Mouse (Mus musculus): ENCODE measurements around the gene Srgap3. TPM values are rescaled to one million over a fixed set of nuclear protein-coding genes. Genes with fewer than 3 reads are reported as not detected.

Srgap3 gene
- polyA plus RNA-seq, 1 experiment from 2014 or later = 0.35 TPM

GRCm38 (mm10) chr6:112971116-112971768, 24.2 kb upstream of the Srgap3 start:
- Histone ChIP-seq H3K27me3 (replicated peaks; ENCODE audit: insufficient read depth, low read length) (no peaks in the 10 kb centered on the region), H3K9ac (replicated peaks; ENCODE audit: low read depth) (no peak overlapping the region), H3K4me2 (replicated peaks; ENCODE audit: low read depth, low read length) (no peak overlapping the region), H3K4me3 (ENCODE audit: low read depth, low read length) (no peak overlapping the region), H3K4me1 (ENCODE audit: insufficient read depth, low read depth, low read length) (0 out of 2 replicates have a peak, but pooled peaks cover 3% of the 10 kb centered on the region), H3K9me3 (ENCODE audit: low read length) (no peaks in the 10 kb centered on the region), H3K36me3 (ENCODE audit: insufficient read depth, low read length) (no peaks in the 10 kb centered on the region), H3K27ac (ENCODE audit: low read length) (no peak overlapping the region)
- no peak for DNase-seq (ENCODE audit: low spot score)
- ATAC-seq = no peak
- 58% methylated on average over 6 of the region's 6 CpGs for WGBS
- TF ChIP-seq EP300 (IDR thresholded peaks at IDR 0.05) (no peak), CTCF (IDR thresholded peaks at IDR 0.05) (no peak)

GRCm38 (mm10) chr6:112967359-112967758, 20.3 kb upstream of the Srgap3 start:
- no peak overlapping the region for H3K4me3 ChIP-seq (ENCODE audit: low read depth, low read length)
- TF ChIP-seq CTCF (IDR thresholded peaks at IDR 0.05) (no peak), EP300 (IDR thresholded peaks at IDR 0.05) (no peak)
- H3K9ac ChIP-seq (replicated peaks; ENCODE audit: low read depth) = no peak overlapping the region
- no peaks in the 10 kb centered on the region for H3K27me3 ChIP-seq (replicated peaks; ENCODE audit: insufficient read depth, low read length)
- no peaks in the 10 kb centered on the region for H3K9me3 ChIP-seq (ENCODE audit: low read length)
- H3K27ac ChIP-seq (ENCODE audit: low read length) = no peak overlapping the region
- WGBS = 85% methylated on average over 6 of the region's 6 CpGs
- H3K4me2 ChIP-seq (replicated peaks; ENCODE audit: low read depth, low read length) = no peak overlapping the region
- H3K36me3 ChIP-seq (ENCODE audit: insufficient read depth, low read length) = no peaks in the 10 kb centered on the region
- no peak for DNase-seq (ENCODE audit: low spot score)
- no peak for ATAC-seq
- H3K4me1 ChIP-seq (ENCODE audit: insufficient read depth, low read depth, low read length) = no peaks in the 10 kb centered on the region

- Histone ChIP-seq H3K9ac (replicated peaks; ENCODE audit: low read depth) (no peak overlapping the region), H3K9me3 (ENCODE audit: low read length) (no peaks in the 10 kb centered on the region), H3K4me2 (replicated peaks; ENCODE audit: low read depth, low read length) (no peak overlapping the region), H3K27me3 (replicated peaks; ENCODE audit: insufficient read depth, low read length) (no peaks in the 10 kb centered on the region), H3K4me1 (ENCODE audit: insufficient read depth, low read depth, low read length) (no peaks in the 10 kb centered on the region), H3K27ac (ENCODE audit: low read length) (no peak overlapping the region), H3K36me3 (ENCODE audit: insufficient read depth, low read length) (no peaks in the 10 kb centered on the region), H3K4me3 (ENCODE audit: low read depth, low read length) (no peak overlapping the region)
- TF ChIP-seq EP300 (IDR thresholded peaks at IDR 0.05) (no peak), CTCF (IDR thresholded peaks at IDR 0.05) (no peak)
- WGBS = 53% methylated on average over 6 of the region's 6 CpGs
- ATAC-seq (no peak), DNase-seq (ENCODE audit: low spot score) (no peak)
These were observed 11.3 kb upstream of the Srgap3 start for GRCm38 (mm10) chr6:112958360-112958759.

DNA sequence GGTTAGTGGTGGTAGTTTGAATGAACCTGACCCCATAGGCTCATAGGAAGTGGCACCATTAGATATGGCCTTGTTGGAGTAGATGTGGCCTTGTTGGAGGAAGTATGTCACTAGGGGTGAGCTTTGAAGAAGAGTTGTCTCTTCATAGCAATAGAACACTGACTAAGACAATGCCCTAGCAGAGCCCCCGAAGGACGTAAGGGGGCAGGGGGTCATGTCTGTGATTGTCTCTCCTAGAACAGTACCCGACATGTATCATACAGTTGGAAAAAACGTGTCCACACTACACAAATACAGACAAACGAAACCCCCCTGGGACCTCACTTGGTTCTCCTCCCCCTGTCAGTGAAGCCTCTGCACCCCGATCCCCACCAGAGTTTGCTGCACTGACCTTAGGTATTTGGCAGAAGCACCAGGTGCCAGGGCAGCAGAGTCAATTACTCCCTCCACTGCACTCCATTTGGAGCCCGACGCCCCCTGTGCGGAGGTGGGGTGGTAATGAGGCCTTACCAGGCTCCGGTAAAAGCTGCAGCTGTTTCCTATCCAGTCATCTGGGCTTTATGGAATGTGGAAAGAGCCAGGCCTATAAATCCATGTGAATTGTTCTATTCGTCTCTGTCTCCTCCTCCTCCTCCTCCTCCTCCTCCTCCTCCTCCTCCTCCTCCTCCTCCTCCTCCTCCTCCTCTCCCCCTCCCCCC, 10.7 kb upstream of the Srgap3 start:
- no peak overlapping the region for H3K9ac ChIP-seq (replicated peaks; ENCODE audit: low read depth)
- no peaks in the 10 kb centered on the region for H3K4me1 ChIP-seq (ENCODE audit: insufficient read depth, low read depth, low read length)
- no peak for DNase-seq (ENCODE audit: low spot score)
- H3K4me3 ChIP-seq (ENCODE audit: low read depth, low read length) = no peak overlapping the region
- 53% methylated on average over 11 of the region's 11 CpGs for WGBS
- no peaks in the 10 kb centered on the region for H3K27me3 ChIP-seq (replicated peaks; ENCODE audit: insufficient read depth, low read length)
- TF ChIP-seq CTCF (IDR thresholded peaks at IDR 0.05) (no peak), EP300 (IDR thresholded peaks at IDR 0.05) (no peak)
- no peak for ATAC-seq
- H3K4me2 ChIP-seq (replicated peaks; ENCODE audit: low read depth, low read length) = no peak overlapping the region
- no peaks in the 10 kb centered on the region for H3K9me3 ChIP-seq (ENCODE audit: low read length)
- no peaks in the 10 kb centered on the region for H3K36me3 ChIP-seq (ENCODE audit: insufficient read depth, low read length)
- no peak overlapping the region for H3K27ac ChIP-seq (ENCODE audit: low read length)

- Histone ChIP-seq H3K27me3 (replicated peaks; ENCODE audit: insufficient read depth, low read length) (no peaks in the 10 kb centered on the region), H3K4me3 (ENCODE audit: low read depth, low read length) (no peak overlapping the region), H3K9ac (replicated peaks; ENCODE audit: low read depth) (no peak overlapping the region), H3K4me1 (ENCODE audit: insufficient read depth, low read depth, low read length) (no peaks in the 10 kb centered on the region), H3K9me3 (ENCODE audit: low read length) (no peaks in the 10 kb centered on the region), H3K27ac (ENCODE audit: low read length) (no peak overlapping the region), H3K36me3 (ENCODE audit: insufficient read depth, low read length) (no peaks in the 10 kb centered on the region), H3K4me2 (replicated peaks; ENCODE audit: low read depth, low read length) (no peak overlapping the region)
- TF ChIP-seq EP300 (IDR thresholded peaks at IDR 0.05) (no peak), CTCF (IDR thresholded peaks at IDR 0.05) (no peak)
- DNase-seq (ENCODE audit: low spot score) = no peak
- no peak for ATAC-seq
- WGBS = 29% methylated on average over 2 of the region's 2 CpGs
These were observed 8.7 kb upstream of the Srgap3 start for GRCm38 (mm10) chr6:112955773-112956172.

- no peak overlapping the region for H3K27ac ChIP-seq (ENCODE audit: low read length)
- H3K4me2 ChIP-seq (replicated peaks; ENCODE audit: low read depth, low read length) = no peak overlapping the region
- no peaks in the 10 kb centered on the region for H3K27me3 ChIP-seq (replicated peaks; ENCODE audit: insufficient read depth, low read length)
- TF ChIP-seq EP300 (IDR thresholded peaks at IDR 0.05) = no peak
- TF ChIP-seq CTCF (IDR thresholded peaks at IDR 0.05) = no peak
- no peaks in the 10 kb centered on the region for H3K36me3 ChIP-seq (ENCODE audit: insufficient read depth, low read length)
- no peak for ATAC-seq
- H3K9ac ChIP-seq (replicated peaks; ENCODE audit: low read depth) = no peak overlapping the region
- no peak for DNase-seq (ENCODE audit: low spot score)
- 74% methylated on average over 7 of the region's 7 CpGs for WGBS
- H3K4me3 ChIP-seq (ENCODE audit: low read depth, low read length) = no peak overlapping the region
- no peaks in the 10 kb centered on the region for H3K9me3 ChIP-seq (ENCODE audit: low read length)
- H3K4me1 ChIP-seq (ENCODE audit: insufficient read depth, low read depth, low read length) = no peaks in the 10 kb centered on the region
These were observed 6.8 kb upstream of the Srgap3 start for GRCm38 (mm10) chr6:112953905-112954304.

All from lung, postnatal 0 days (tissue).